Mouse (Mus musculus) ovary, adult 10 weeks (tissue): ENCODE measurements around the gene Ear14. TPM values are rescaled to one million over a fixed set of nuclear protein-coding genes. Genes with fewer than 3 reads are reported as not detected.

ENCODE experiments used
- polyA plus RNA-seq: library from polyadenylated mRNA; stranded (reverse); fragments of 350-450 nt; fragmentation: Illumina TruSeq; extraction: RNeasy Lipid Tissue Mini Kit (QIAGEN cat#74804); gene quantifications from one replicate; pipeline ENCODE4 v1.2.3, GENCODE M21; 2014

Ear14 gene
- polyA plus RNA-seq: not detected

DNA sequence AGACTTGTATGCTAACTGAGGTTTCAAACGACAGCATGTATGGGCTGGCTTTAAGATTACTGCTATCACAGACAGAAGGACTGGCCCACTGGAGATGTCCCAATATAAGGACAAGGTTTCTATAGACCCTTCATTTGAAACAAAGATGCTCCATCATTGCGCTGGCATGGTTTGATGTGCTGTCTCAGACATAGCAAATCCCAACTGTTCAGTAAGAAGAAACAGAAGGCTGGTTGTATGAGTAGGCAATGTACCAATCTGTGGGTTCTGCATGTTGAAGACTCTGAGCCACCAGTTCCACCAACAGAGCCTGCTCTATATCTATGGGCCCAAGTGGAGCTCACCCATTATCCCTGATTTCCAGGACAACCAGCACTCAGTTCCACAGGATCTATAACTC is at the start of gene Ear14:
TSS of gene Ear14 (plus strand) at position 277 of the 400 bp plus-strand sequence.

DNA sequence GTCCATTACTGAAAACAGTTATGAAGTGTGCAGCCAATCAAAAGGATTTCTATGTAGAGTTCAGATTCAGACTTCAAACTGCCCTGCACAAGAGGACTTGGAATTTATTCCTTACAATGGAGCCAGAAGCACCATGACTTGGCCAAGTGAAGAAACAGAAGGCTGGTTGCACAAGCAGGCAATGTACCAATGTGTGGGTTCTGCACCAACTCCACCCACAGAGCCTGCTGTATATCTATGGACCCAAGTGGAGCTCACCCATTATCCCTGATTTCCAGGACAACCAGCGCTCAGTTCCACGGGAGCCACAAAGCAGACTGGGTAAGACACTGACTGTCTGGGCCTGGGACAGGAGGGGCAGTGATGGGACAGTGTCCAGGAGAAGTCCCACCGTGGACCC is 41.2 kb upstream of the Ear14 start, which contains the start of gene Rnase2b:
TSS of gene Rnase2b (plus strand) at position 285 of the 400 bp plus-strand sequence.

DNA sequence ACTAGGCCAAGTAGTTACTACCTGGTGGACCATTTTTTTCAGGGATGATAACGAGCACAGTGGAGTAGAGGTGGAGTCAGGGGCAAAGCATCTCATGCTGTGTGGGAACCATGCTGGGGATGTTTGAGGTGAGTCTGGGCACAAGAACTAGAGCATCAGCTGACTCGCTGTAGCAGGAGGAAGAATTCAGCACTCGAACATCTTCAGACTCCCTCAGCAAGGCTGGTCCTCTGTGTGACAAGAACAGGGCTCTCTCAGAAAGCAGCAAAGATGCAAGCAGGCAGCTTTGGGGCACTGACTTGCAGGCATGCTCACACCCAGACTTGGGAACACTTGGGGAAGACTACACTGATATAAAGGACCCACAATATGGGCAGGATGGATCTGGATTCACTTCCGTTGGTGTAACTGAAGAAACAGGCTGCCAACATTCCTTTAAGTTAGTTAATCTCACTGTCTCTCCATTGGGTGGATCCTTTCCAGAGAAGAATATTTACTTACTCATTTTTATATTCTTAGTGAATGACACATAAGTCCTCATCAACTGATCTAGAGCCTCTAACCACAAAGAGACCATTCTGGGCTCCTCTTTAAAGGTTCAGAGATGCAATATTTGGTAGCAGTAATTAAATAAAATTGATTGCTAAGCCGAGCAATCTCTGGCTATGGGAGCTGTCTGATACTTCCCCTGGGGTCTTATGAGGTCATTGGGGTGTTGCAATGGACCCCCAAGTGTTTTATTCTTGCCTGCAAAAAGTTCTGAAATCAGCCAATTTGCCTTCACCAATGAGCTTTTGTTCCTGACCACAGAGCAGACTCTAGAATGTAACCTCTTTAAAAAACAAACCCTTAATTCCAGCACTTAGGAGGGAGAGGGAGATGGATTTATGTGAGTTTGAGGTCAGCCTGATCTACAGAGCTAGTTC is 3.8 kb upstream of the Ear14 start, which contains the start of gene Ang2:
TSS of gene Ang2 (minus strand) at position 51 of the 926 bp plus-strand sequence.

Other genes with a start within 250 kb of the Ear14 start
- not detected for gene Pnp2, start 247.4 kb upstream of the Ear14 start, polyA plus RNA-seq
- 1.4 TPM for gene Rnase10, start 195.6 kb upstream of the Ear14 start, polyA plus RNA-seq
- gene Rnase9, start 161.5 kb upstream of the Ear14 start, polyA plus RNA-seq: not detected
- gene Rnase11, start 153.2 kb upstream of the Ear14 start, polyA plus RNA-seq: not detected
- gene Rnase12, start 145.7 kb upstream of the Ear14 start, polyA plus RNA-seq: not detected
- not detected for gene Olfr750, start 129.0 kb upstream of the Ear14 start, polyA plus RNA-seq
- 184 TPM for gene Rnase4, start 112.3 kb upstream of the Ear14 start, polyA plus RNA-seq
- gene Ang, start 112.2 kb upstream of the Ear14 start, polyA plus RNA-seq: 4.8 TPM
- gene Eddm3b, start 89.0 kb upstream of the Ear14 start, polyA plus RNA-seq: 0.54 TPM
- 5.0 TPM for gene Rnase6, start 79.5 kb upstream of the Ear14 start, polyA plus RNA-seq
- 1.7 TPM for gene Rnase1, start 56.6 kb upstream of the Ear14 start, polyA plus RNA-seq
- gene Rnase2b, start 41.1 kb upstream of the Ear14 start, polyA plus RNA-seq: not detected
- not detected for gene Ang2, start 4.2 kb upstream of the Ear14 start, polyA plus RNA-seq
- gene Rnase2a, start 52.7 kb downstream of the Ear14 start, polyA plus RNA-seq: not detected
- not detected for gene Gm7247, start 158.4 kb downstream of the Ear14 start, polyA plus RNA-seq
- not detected for gene Vmn2r88, start 207.4 kb downstream of the Ear14 start, polyA plus RNA-seq
- not detected for gene Vmn2r89, start 248.5 kb downstream of the Ear14 start, polyA plus RNA-seq